Mouse (Mus musculus) olfactory bulb, adult 2 months (tissue): ENCODE measurements around the gene Ube2g1. TPM values are rescaled to one million over a fixed set of nuclear protein-coding genes. Genes with fewer than 3 reads are reported as not detected.

ENCODE experiments used
- H3K27ac ChIP-seq: fragments of 200-500 bp; 2 replicates; pipeline ENCODE4 v1.5.1; 2012; ENCODE audit warnings: low read depth, low read length; ENCODE audit not compliant: insufficient read depth
- H3K4me1 ChIP-seq: fragments of 200-500 bp; 2 replicates; pipeline ENCODE4 v1.6.1; 2012; ENCODE audit warnings: low read length; ENCODE audit not compliant: control insufficient read depth, insufficient read depth
- H3K4me3 ChIP-seq: fragments of 200-500 bp; 2 replicates; pipeline ENCODE4 v1.5.1; 2012; ENCODE audit warnings: mild to moderate bottlenecking, low read depth, low read length, moderate library complexity; ENCODE audit not compliant: insufficient read depth
- CTCF ChIP-seq: fragments of 200-500 bp; IDR thresholded peaks from 2 replicates; pipeline ENCODE4 v1.5.1; 2012; ENCODE audit warnings: low read depth, mild to moderate bottlenecking, low read length, moderate library complexity; ENCODE audit not compliant: insufficient read depth
- POLR2A ChIP-seq: fragments of 200-500 bp; IDR thresholded peaks from 2 replicates; pipeline ENCODE4 v1.6.1; 2012; ENCODE audit warnings: mild to moderate bottlenecking, low read depth, low read length, moderate library complexity; ENCODE audit not compliant: insufficient read depth
- WGBS: fragments of 180-500 bp; shearing (Covaris S2); methylation state at CpG from one replicate; pipeline ENCODE4 v1.1.7; 2018; 5-methylcytosine and 5-hydroxymethylcytosine counted together
- polyA plus RNA-seq: library from polyadenylated mRNA; stranded (reverse); fragments of >200 nt; gene quantifications from 2 replicates; pipeline ENCODE4 v1.2.4, GENCODE M21; 2012; ENCODE audit warnings: low replicate concordance; ENCODE audit not compliant: missing spikeins, insufficient read depth, insufficient read length

Gene Ube2g1
- polyA plus RNA-seq, 1 experiment, result not detected

GRCm38 (mm10) chr11:72712721-72713120 is 105.6 kb downstream of the Ube2g1 start:
- 65% methylated on average over 5 of the region's 5 CpGs for WGBS
- TF ChIP-seq POLR2A (no peak), CTCF (no peak)
- H3K4me1 ChIP-seq, result no peaks in the 10 kb centered on the region
- H3K4me3 ChIP-seq, result no peak overlapping the region
- H3K27ac ChIP-seq, result no peak overlapping the region

GRCm38 (mm10) chr11:72718161-72718560 is 111.1 kb downstream of the Ube2g1 start:
- Histone ChIP-seq H3K27ac (no peak overlapping the region), H3K4me1 (no peaks in the 10 kb centered on the region), H3K4me3 (no peak overlapping the region)
- WGBS, result 84% methylated on average over 3 of the region's 3 CpGs
- no peak for TF ChIP-seq CTCF
- no peak for TF ChIP-seq POLR2A

- WGBS, result 41% methylated on average over 2 of the region's 2 CpGs
- Histone ChIP-seq H3K4me3 (no peak overlapping the region), H3K4me1 (no peaks in the 10 kb centered on the region), H3K27ac (no peak overlapping the region)
- TF ChIP-seq POLR2A (no peak), CTCF (no peak)
Observed at GRCm38 (mm10) chr11:72723165-72723564, 116.1 kb downstream of the Ube2g1 start.

GRCm38 (mm10) chr11:72723871-72724270 is 116.8 kb downstream of the Ube2g1 start:
- Histone ChIP-seq H3K4me3 (no peak overlapping the region), H3K4me1 (no peaks in the 10 kb centered on the region), H3K27ac (no peak overlapping the region)
- no peak for TF ChIP-seq CTCF
- no peak for TF ChIP-seq POLR2A

DNA sequence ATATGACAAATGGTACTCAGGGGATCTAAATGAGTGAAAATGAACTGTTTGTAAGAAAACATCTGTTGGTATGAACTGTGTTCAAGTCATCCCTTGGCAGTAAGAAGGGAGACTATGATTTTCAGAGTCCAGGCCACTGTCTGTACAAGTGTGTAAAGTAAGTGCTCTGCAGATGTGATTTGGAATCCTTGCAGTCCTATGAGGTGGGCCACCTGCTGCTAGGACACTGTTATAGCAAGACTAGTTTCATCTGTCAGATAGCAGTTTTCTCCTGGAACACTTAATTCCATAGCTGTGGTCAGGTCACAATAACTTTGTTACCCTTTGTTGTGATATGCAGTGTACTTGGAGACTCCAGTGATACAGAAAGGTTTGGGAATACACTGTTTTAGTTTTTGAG is 118.9 kb downstream of the Ube2g1 start:
- H3K4me1 ChIP-seq, result no peaks in the 10 kb centered on the region
- no peak overlapping the region for H3K4me3 ChIP-seq
- no peak overlapping the region for H3K27ac ChIP-seq
- TF ChIP-seq CTCF (no peak), POLR2A (no peak)

GRCm38 (mm10) chr11:72733736-72734135 is 126.7 kb downstream of the Ube2g1 start:
- Histone ChIP-seq H3K4me3 (no peak overlapping the region), H3K4me1 (no peaks in the 10 kb centered on the region), H3K27ac (no peak overlapping the region)
- TF ChIP-seq CTCF (no peak), POLR2A (no peak)
- WGBS, result 87% methylated on average over 3 of the region's 3 CpGs

DNA sequence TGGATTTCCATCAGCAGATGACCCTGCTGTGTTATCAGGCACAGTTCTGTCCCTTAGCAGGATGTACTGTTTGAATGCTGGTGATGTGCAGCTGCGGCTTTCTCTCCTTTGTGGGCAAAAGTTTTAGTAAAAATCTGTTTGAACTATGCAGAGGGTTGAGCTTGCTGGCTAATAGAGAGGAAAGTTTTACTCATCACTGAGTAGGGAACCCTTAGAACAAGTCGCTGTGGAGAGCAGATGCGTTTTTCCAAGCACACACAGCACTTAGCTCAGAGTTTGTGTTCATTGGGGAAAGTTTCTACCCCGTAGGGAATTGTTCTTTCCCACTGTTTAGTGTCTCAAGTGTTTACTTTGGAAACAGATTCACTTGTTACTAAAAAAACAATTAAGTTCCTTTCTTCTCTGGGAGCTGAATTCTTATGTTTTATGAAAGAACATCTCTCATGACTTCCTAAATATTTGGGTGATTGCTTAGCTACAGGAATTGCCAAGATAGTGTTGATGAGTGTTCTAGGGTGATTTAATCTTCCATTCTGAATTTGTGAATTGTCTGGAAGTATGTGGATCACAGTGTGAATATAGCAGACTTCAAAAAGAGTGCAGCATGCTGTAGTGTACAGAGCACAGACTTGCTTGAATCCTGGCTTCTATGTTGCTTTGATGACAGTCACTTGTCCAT is 127.9 kb downstream of the Ube2g1 start:
- Histone ChIP-seq H3K4me3 (no peak overlapping the region), H3K27ac (no peak overlapping the region), H3K4me1 (no peaks in the 10 kb centered on the region)
- 62% methylated on average over 4 of the region's 4 CpGs for WGBS
- TF ChIP-seq CTCF (no peak), POLR2A (no peak)

GRCm38 (mm10) chr11:72735519-72735860 is 128.4 kb downstream of the Ube2g1 start:
- no peak overlapping the region for H3K27ac ChIP-seq
- 72% methylated on average over 2 of the region's 2 CpGs for WGBS
- TF ChIP-seq POLR2A, result no peak
- TF ChIP-seq CTCF, result no peak
- H3K4me1 ChIP-seq, result no peaks in the 10 kb centered on the region
- no peak overlapping the region for H3K4me3 ChIP-seq

Other genes with a start within 250 kb of the Ube2g1 start
- gene Tekt1, start 244.8 kb upstream of the Ube2g1 start, polyA plus RNA-seq, result not detected in 2 replicates
- gene Smtnl2, start 195.6 kb upstream of the Ube2g1 start, polyA plus RNA-seq, result not detected in 2 replicates
- not detected in 2 replicates for gene Ggt6, start 171.8 kb upstream of the Ube2g1 start, polyA plus RNA-seq
- not detected in 2 replicates for gene Mybbp1a, start 165.9 kb upstream of the Ube2g1 start, polyA plus RNA-seq
- gene Spns2, start 117.4 kb upstream of the Ube2g1 start, polyA plus RNA-seq, result not detected in 2 replicates
- gene Spns3, start 56.8 kb upstream of the Ube2g1 start, polyA plus RNA-seq, result not detected in 2 replicates
- 90.7 TPM in 1 of 2 replicates, not detected in the other for gene Ankfy1, start 82.7 kb downstream of the Ube2g1 start, polyA plus RNA-seq
- gene Cyb5d2, start 188.9 kb downstream of the Ube2g1 start, polyA plus RNA-seq, result not detected in 2 replicates
- gene Zzef1, start 188.9 kb downstream of the Ube2g1 start, polyA plus RNA-seq, result 28.8 TPM in 1 of 2 replicates, not detected in the other